Mouse (Mus musculus) neural tube, embryonic 10.5 days (tissue): ENCODE data around the gene Gpr15.

ENCODE experiments used
- DNase-seq: peaks from one replicate; pipeline ENCODE4 v3.0.0-alpha.2; 2017; ENCODE audit warnings: low spot score; ENCODE audit errors: extremely low spot score

Gpr15 gene

GRCm38 (mm10) chr16:58672396-58672795 is 46.5 kb downstream of the Gpr15 start:
- DNase-seq = no peak

DNA sequence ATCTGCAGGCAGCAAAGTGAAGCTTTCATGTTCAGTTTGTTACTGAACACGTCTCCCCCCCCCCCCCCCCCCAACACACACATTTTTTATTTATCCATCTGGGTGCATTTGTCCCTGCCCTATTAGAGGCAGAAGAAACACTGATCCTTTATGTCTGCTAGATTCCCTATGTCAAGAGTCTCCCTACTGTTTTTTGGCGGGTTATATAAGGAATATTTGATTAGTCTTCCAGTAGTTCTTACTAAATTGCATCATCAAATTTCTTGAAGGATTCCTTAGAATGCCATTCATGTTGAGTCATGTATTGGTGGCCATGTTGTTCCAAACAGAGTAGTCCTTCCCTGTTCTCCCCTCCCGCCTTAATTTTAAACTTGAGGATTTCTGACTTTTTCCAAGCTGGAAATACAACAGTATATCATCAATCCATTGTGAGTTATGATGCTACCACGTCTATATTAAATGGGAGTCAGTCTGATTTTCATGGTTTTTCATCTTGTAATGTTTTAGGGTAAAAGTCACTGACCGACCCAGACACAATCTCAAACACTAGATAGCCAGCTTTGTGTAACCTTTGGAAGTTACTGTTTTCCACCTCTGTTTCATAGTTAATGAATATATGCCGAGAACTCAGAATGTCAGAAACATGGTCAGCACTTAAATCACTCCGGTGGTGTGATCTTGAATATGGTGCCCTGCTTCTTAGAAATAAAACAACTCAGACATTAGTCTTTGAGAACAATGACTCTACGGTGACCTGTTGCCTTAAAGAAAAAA is 47.5 kb downstream of the Gpr15 start:
- DNase-seq = no peak

DNA sequence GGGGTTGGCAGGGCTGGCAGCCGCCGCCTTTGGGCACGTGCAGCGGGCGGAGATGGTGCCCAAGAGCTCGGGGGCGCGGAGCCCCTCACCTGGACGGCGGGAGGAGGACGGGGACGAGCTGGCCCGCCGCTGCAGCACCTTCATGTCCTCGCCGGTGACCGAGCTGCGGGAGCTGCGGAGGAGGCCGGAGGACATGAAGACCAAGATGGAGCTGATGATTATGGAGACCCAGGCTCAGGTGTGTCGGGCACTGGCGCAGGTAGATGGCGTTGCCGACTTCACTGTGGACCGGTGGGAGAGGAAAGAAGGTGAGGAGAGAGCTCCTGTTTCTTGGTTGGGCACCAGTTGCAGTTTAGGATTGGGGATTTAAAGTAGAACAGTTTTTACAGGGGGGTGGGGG is 48.2 kb downstream of the Gpr15 start:
- no peak for DNase-seq

DNA sequence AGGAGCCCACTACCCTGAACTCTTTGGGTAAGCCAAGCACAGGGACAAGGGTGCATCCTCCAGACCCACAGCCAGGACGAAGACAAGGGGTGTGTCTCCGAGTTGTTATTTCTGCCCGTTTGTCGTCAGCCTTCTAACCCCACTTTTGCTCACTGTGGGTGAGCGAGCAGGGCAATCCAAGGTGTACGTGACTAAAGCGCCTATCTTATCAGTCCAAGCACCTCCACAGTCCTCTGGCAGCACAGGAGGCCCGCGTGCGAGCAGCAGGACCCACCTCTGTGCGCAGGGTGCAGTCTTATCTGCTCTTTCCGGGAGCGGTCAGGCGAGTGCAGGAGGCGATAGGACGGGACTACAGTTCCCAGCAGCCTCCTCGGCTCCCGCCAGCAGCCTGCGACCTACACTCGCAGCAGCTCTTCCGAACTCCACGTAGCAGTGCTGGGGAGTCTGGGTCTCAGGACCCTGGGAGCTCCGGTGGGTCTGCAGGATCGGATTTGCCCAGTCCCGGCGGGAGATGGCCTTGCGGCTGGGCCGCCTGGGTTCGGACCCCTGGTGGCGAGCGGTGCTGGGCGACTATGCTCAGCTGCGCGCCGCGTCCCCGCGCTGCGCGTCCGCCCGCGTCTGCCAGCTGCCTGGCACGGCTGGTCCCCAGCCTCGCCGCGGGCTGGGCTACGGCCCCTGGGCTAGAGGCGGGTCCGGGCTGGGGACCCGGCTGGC is 48.8 kb downstream of the Gpr15 start, which contains the start of gene Cpox:
TSS of gene Cpox (plus strand) at position 376 of the 714 bp plus-strand sequence.
- peak; percentile 84 for DNase-seq

DNA sequence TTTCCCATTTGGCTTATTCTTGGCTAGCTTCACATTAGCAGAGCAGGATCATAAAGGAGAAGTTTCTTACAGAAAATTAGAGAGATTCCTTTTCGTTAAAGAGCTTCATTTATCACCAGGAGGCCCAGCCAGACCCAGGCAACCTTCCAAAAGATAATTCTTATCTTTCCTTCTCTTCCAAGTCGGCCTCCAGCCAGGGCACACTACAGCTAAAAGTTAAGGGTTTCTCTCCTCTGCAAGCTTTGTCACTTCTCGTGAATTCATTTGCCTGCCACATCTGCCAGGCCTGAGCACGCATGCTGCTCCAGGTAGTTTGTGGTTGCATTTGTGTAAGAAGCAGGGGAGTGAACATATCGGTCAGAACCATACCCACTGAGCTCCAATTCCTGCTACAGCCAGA is 49.6 kb downstream of the Gpr15 start:
- DNase-seq = no peak

- DNase-seq = no peak
These were observed 50.3 kb downstream of the Gpr15 start for GRCm38 (mm10) chr16:58668586-58668985.
